Mouse (Mus musculus) gastrocnemius, postnatal 10 days (tissue): Measurements from ENCODE around the gene Ncoa1. TPM values are rescaled to one million over a fixed set of nuclear protein-coding genes. Genes with fewer than 3 reads are reported as not detected.

Experiments
- DNase-seq: peaks from one replicate; pipeline ENCODE4 v3.0.0; 2021; ENCODE audit warnings: mixed read lengths
- long read RNA-seq, 2 experiments: library from polyadenylated mRNA; stranded (forward); transcript quantifications; one replicate each; pipeline ENCODE4 v2.0.0; 2021
- total RNA-seq, 2 experiments: library from RNA; stranded (reverse); gene quantifications; 2 replicates each; pipeline ENCODE4 v1.2.3; 2021

Gene Ncoa1
- total RNA-seq = 10 to 100 TPM; 32.3 to 43.1 TPM
- long read RNA-seq, experiment 1, full-length matches to known transcripts = 27 of 84 reads
- long read RNA-seq, experiment 1, partial matches to known transcripts = 9 of 84 reads
- long read RNA-seq, experiment 1, other reads (novel, unspliced or antisense) = 48 of 84 reads
- long read RNA-seq, experiment 2, full-length matches to known transcripts = 14 of 55 reads
- long read RNA-seq, experiment 2, partial matches to known transcripts = 16 of 55 reads
- long read RNA-seq, experiment 2, other reads (novel, unspliced or antisense) = 25 of 55 reads

DNA sequence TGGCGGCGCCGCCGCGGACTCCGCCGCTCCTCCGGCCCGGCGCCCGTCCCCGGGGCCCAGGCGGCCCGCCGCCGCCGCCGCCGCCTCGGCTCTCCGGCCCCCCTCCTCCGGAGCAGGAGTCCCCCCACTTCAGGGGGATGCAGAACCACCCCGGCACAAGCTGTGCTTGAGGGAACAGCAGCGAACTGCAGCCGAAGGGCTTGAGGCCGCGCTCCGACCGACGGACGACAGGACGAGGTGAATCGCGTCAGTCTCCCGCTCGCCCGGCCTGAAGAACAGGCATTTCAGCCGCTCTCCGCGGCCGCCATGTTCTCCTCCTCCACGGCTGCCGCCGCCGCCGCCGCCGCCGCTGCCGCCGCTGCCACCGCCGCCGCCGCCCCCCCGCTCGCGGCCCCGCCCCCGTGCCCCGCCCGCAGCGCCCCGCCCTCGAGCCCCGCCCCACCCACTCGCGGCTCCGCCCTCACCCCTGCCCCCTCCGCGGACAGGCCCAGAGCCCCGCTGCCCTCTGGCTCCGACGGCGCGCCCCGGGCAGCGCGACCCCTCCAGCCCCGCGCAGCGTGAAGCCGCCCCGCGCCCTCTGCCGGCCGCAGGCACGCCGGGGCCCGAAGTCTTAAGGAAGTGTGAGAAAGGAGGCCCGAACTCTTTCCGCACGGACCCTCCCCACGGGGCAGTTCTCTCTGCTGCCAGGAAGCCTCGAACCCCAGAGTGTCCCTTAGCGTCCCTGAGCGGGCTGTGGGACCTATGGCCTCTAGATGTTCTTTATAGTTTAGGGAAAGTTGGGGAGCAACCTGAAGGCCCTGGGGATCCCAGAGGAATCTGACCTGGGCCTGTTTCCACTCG is at the start of gene Ncoa1:
Gene Ncoa1 (minus strand): TSS at position 351 of the 840 bp plus-strand sequence.
- DNase-seq = peak; percentile 86

DNA sequence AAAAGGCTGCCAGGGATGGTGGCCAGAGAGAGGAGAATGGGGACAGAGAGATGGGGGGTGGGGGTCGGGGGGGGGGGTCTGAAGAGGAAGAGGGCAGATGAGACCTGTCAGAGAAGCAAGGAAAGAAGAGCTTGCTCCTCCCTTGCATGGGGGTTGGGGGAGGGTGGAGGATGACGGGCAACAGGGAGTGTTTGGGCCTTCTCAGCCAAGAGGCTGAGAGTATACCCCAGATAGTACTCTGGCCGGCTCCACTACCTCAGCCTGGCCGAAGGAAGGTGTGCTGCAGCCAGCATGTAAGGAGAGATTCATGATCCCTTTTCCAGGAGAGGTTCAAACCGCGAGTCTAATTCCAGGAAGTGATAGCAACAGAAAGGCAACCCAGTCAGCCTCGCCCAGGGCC is 47.6 kb upstream of the Ncoa1 start:
- DNase-seq = peak; percentile 31

DNA sequence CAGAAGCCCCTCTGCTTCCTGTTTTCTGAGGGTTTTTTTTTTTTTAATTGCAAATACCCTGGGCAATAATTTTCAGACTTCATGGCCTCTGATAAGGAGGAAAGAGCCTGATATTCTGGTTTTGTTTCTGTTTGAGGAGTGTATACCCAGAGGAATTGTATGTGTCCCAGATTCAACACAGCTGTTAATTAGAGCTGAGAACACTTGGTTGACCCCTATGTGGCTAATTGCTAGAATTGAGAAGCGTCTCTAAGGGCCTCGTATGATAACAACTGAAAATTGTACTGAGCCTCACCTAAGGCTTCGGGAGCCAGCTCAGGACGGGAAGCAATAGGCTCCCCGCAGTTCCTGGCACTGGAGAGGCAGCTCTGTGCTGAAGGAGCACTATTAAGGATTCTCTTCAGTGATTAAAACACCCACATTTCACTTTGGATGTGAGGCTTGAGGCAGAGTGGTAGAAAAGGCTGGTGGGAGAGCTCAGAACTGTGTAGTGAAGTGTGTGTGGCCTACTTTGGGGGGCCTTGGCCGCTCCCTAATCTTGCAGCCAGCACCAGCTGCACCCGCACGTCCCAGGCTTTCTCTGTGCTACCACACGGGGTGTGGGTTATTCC is 46.8 kb upstream of the Ncoa1 start:
- no peak for DNase-seq

DNA sequence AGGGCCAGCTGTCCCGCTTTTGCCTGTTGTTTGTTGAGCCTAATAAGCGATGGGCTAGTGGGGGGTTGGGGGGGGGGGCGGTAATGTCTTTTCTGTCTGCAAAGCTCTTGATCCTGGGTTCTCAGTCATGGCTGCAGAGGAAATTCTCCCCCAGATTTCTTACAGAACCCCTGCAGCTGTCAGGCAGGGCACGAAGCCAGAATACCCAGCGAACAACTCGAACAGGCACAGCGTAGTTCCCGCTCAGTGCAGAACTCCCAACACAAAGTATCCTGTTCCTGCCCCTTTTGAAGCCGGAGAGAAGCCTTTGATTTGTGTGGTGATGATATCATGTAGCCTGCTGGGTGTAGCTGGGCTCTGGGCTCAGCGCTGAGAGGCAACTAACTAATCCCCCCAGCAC is 46.2 kb upstream of the Ncoa1 start:
- peak; percentile 78 for DNase-seq

DNA sequence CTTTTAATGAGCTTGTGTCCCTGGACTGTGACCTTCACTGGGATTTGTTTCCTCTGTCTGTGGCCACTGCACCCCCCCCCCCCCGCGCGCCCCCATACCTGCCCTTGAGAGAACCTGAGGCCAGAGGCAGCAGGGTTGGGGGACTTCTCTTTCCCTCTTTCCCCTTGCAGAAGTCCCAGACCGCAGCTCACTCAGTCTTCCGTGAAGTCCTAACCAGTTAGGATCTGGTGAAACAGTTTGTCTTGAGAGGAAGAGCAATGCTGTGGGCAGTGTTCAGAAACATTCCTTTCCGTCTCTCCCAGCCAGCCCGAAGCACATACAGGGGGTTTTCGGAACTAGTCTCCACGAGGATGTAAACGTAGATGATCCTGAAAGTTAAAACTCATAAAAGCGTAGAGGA is 42.0 kb upstream of the Ncoa1 start:
- no peak for DNase-seq

DNA sequence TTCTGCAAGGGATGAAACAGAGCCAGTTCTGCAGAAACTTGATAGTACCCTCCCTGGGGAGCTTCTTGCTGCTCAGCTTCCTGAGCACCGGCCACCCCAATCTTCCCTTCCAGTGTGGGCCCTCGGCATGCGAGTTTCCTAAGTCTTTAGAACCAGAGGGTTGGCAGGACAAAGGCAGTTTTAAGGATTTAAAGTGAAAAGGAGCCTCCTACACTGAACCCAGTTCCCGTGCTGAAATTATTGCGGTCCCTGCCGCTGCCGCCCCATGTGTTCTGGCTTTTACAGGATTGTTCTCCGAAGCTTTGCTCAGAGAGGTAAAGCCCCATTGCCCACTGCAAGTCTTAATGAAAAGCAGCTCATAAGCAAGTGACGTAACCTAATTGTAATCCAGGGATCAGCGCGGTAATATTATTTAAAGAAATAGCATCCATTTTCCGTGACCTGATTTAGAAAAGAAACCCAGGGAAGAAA is 32.6 kb upstream of the Ncoa1 start:
- peak; percentile 22 for DNase-seq

DNA sequence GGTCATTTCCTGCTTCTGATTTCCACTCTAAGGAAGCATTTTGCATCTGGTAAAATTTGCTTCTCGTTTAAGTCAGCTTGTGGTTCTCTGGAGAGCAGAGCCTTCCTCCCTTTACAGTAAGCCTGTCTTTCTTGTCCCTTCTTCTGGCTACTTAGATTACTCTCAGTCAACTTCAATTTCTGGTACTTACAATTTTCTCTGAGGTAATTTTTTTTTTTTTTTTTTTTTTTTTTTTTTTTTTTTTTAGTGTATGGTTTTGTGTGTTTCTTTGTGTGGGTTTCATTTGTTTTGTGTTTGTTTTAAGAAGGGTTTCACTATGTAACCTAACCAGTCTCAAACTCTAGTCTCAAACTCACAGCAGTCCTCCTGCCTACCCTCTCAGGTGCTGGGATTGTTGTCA is 31.2 kb upstream of the Ncoa1 start:
- no peak for DNase-seq

DNA sequence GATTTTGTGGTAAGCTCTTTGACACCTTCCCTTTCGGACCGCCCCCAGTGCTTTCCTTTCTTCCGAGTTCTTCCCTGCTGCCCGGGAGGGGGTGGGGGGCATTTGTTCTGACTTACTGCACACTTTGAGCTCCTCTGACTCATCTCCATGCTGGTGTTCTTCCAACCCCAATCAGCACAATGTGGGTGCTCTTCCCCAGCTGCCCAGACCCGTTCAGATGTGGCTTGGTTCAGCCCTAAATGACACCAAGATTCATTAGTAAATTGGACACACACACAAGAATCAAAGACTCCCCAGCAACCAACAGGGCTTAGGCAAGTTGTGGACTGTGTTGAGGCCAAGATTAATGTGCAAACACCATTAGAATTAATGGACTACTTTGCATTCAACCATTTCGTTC is 30.5 kb upstream of the Ncoa1 start:
- no peak for DNase-seq

DNA sequence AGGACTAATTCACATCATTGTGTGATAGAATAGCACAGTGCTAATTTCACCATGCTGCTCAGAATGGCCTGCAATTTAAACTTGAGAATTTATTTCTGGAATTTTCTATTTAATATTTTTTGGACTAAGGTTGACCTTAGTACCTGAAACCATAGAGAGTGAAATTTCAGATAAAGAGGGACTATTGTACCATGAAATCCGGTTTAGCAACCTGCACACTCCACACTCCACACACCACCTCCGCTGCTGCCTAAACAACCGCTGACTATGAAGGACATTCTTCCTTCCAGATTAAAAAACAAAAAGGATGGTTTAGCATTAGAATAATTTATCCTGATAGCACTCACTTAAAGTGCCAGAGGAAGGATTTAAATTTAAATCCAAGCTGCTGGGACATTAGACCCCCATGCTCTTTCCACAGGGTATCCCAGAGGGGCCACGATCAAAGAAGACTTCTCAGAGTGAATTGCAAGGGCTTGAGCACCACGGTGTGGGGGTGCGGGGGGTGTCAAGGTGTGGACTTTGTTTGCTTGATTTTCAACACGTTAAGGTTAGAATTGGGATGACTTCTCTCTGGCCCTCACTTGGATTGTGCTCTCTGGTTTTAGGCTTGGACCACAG is 29.9 kb upstream of the Ncoa1 start:
- DNase-seq = no peak

DNA sequence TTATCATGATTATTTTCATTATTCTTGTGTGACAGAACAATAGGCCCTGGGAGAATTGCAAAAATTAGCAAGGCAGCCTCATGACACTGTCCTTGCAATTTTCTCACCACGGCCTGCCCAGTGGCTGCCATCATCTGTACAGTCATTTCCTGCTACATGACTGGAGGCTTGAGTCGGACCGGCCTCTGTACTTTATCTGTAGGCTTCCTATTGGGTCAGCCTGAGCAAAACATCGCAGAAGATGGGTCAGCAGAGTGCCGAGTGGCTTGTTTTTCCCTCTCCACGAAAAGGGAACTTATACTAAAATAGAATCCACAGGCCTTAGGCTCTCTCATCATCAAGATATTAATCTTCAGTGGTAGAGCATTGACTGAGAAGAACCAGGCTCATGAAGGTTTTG is 28.3 kb upstream of the Ncoa1 start:
- DNase-seq = no peak

DNA sequence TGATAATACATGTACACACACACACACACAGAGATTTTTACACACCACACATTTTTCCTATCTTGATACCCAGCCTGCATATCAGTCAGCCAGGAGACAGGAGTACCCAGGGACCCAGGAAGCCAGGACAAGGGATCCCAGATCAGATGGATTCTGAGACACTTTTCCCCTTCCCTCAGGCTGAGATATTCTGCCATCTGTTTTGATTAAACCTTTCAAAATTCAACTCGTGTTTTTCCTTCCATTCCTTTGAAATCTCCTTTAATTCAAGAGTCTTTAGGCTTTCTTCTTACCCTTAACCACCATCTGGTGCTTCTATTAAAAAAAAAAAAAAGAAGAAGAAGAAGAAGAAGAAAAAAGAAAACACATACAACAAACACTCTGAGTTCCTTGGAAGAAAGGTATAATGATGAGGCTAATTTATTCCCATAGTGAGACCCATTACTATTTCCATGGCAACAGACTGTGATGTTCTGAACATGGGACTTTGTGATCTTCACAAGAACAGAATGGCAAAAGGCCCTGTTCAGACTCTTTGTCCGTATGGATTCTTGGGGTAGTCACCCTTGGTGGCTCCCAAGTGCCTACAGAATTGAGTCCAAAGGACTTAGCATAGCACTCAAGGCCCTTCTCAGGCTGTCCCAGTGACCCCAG is 26.8 kb upstream of the Ncoa1 start:
- no peak for DNase-seq

DNA sequence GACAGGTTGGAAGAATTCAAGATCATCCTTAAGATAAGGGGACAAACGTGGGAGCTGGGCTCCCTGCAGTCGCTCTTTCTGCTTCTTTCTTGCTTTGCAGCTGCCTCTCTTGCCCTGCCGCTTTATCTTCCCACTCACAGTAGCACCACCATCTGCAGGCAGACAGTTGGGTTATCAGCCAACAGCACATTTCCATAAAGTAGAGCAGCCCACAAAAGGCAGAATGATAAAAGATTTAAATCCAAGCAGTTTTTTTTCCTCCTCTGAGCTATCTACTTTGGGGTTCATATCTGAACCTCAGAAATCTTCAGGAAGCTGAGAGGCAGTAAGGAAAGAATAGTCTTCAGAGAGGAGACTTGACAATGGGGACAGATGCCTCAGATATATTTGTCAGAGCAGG is 24.9 kb upstream of the Ncoa1 start:
- DNase-seq = no peak

DNA sequence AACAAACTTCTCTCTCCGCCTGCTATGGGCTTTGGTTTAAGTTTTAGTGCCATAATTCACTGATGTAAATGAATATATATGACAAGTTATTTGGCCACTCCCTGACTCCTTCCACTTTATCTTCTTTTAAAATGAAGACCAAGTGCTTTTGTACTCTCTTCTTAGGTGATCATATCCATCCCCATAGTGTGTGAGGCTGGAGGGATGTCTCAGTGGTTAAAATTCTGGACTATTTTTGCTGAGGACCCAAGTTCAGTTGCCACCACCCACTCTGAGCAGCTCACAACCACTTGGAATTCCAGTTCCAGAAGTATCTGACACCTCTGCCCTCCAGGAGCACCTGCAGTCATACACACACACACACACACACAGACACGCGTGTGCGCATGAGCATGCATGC is 23.5 kb upstream of the Ncoa1 start:
- no peak for DNase-seq

DNA sequence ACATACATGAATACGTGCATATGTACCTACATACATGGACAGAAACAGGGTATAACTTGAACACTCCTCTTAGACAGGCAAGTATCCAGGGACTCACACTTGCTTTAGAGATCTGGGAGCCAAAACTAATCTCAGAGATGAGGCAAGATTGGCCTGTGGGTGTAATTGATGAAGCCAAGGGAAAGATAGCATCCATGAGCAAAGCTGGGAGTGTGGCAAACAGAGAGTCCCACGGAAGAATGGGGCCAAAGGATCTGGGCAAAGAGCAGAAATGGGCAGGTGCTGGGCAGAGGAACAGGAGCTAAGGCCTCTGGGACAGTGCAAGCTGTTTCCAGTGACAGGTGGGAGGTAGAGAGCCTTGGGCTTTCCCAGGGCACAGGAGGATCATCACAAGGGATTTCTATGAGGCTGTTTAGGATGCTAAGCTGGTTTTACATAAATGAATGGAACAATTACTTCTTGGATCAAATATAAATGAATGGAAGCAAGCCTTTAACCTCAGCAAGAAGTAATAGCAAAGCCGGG is 22.7 kb upstream of the Ncoa1 start:
- DNase-seq = no peak

DNA sequence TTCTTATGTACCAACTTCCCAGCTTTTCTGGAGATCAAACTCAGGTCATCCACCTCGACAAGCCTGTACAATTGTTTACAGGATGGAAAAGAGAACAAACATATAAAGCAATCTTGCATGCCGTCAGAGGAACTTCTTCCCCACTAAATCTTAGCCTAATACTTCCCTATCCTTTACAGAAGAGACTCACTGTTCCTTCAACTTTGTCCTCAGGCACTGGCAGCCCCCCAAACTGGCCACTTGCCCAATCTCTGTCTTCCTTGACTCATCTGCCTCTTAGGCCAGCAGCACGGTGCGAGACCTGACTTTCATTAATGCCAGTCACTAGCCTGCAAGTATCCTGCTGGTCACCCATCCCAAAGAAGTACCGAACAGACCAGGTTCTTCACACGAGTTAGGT is 11.4 kb upstream of the Ncoa1 start:
- peak; percentile 55 for DNase-seq

DNA sequence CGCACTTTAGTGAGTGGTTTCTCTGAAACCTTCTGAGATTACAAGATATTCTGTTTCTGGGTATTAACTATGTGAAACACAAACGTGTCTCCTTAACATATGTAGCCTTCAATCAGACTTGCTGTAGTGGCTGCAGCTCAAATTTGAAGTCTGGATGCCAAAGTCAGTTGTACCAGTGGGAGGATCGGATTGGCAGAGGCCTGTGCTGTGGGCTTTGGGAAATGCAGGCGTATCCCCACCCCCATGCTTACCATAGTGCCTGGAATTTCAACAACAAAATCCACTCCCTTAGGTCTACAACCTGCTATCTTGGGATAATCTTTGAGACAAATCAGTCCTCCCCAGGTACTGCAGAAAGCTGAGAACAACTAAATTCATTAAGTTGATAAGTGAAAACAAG is 6.4 kb upstream of the Ncoa1 start:
- no peak for DNase-seq

DNA sequence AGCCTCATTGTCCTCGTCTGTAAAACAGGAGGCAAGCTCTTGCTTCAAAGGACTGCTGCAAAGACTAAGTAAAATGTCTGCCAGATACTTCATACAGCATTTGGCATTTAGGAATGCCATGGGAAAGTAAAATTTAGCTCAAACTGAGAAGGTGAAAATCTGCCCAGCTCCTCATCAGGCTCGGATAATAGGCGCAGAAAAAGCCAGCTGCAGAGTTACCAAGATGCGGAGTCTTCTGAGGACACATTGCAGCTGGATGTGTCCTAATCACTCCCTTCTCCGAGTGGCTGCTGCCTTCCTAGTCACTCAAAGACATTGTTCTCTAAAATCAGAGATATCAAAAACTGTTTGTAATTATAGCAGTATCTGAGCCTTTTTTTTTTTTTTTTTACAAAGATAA is 4.7 kb upstream of the Ncoa1 start:
- DNase-seq = no peak

DNA sequence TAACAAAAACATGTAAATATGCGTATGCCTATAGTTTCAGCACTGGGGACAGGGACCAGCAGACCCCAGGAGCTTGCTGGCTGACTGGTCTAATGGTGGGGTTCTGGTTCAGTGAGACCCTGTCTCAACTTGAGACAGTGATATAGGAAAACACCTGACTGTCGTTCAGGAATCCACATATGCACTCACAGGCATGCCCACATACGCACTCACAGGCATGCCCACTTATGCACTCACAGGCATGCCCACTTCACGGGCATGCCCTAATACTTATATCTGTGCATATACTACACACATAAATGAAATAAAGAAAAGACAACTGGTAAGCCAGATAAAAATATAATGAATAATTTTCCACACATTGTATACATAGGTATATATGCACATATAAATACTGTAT is 3.3 kb upstream of the Ncoa1 start:
- no peak for DNase-seq

DNA sequence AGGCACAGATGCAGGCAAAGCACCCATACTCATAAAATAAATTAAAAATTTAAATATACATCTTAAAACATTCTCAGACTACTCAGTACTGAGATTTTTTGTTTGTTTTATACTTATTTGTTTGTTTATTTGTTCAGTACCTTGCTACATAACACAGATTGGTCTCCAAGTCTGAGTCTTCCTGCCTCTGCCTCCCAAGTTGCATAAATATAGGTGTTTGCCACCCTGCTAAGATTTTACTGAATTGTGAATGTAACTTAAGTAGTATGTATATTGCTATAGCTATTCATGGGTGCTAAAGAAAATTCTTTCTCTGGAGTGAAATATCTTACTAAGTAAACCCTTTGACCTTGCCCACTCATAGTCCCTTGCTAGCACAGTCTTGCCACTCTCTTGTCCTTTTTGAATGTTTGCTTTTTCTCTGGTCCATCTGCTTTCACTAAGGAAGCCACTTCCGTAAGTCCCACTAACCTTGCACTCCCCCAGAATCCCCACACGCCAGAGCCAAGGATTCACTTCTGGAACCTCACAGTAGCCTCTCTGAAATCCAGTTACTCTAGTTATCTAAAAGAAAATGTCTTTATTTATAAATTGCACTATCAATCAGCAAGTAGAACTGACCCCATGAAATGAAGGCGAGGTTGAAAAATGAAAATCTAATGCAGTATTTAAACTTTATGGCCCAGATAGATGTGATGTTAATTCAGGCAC is 2.3 kb upstream of the Ncoa1 start:
- DNase-seq = no peak

DNA sequence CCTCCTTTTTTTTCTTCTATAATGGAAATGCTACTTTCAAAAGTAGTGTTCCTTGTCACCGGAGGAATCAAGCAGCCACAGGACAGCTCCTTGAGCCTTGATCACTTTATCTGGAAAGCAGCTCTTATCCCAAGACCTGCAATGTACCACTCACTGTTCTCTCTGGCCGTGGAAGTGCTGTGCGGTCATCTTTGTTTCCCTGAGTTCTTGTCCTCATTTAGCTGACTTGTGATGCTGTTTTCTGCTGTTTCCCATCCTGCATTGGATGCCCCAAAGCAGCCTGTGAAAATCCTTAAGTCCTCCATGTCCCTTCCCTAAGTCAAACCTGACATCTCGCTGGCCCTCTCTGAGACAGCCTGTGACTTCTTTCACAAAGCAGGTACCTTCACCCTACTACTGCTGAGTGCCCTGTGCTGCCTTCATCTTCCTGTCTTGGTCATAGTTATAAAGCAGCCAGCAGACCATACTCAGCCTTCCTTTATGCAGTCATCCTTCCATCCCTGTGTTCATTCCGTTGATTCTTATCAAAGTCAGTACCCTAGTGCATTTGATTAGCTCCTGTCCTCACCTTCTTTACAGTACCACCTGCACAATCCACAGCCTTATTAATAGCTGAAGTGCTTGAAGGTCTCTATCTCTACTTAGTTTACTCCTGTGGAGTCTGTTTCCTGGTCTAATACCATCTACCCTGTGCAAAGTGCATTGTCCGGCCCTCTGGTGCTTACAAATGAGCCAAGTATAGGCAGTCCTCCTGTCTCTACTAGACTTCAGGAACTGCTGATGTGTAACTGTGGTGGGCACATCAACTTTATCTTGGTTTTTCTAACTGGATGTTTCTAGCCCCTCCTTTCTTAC is 1.2 kb upstream of the Ncoa1 start:
- no peak for DNase-seq
